Mouse (Mus musculus): ENCODE results near the gene Atxn7l3.

DNA sequence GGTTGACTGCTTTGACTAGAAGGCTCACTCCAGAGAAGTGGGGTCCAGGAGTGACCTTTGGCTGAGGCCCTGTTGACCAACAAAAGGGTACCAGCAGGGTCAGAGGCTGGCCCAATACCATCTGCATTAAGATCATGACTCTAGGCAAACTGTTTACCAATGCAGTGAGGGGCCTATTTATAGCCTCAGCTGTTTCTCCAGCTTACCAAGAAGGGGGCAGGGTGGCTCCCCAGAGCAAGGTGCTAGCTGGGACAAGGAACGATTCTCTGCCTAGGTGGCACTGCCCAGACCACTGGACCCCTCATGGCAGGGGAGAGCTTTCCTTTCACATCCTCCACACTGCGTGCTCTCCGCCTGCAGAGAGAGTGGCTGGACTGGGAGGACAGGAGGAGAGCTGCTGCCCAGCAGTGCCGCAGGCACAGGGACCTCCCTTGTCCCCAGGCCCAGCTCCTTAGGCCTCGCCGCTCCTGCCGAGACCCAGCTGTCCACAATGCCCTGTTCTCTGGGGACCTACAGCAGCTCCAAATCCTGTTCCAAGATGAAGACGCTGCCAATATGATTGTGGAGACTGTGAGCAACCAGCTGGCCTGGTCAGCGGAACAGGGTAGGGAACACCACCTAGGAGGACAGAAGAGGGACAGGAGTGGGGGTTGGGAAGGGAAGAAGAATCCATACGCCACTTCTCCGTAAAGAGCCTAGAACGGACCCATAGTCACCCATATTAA lies 27.7 kb downstream of the Atxn7l3 start, which contains the start of gene Asb16:
- TF ChIP-seq CTCF (IDR thresholded peaks at IDR 0.05; ENCODE audit: control insufficient read depth, insufficient read depth, low read length) (no peak), POLR2A (IDR thresholded peaks at IDR 0.05; ENCODE audit: borderline replicate concordance, control insufficient read depth, low read depth, low read length) (no peak)

Data from bone marrow, adult 2 months (tissue).